Comparison of ENCODE assay signal across 20 mouse cellular contexts in the genomic region with DNA sequence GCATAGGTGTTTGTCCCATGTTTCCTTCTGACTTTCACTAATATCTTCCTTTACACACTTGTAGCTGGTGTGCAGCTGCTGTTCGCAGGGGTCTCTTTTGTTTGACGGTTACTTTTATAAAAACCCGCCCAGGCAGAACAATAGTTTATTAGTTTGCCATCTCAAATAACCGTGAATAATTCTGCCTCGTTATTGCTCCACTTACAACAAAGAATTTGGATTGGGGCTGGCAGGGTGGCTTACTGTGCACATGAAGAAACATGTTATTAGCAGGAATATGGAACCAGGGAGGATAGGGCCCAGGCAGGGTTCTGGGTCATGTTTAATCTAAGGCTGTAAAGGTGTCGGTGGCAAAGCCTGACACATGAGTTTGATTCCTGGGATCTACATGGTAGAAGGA.
"Had no signal": no experiment of that assay in that cellular context is flagged by ENCODE, and none has a peak within 500 bp of the region (broad histone marks: within the 10 kb centered on the region; RNA-seq: fewer than 3 reads in every experiment).

No protein-coding gene starts in this region.

- H3K9me3 ChIP-seq: limb, embryonic 10.5 days; limb, embryonic 13.5 days; liver, embryonic 12.5 days; liver, embryonic 15.5 days; lung, embryonic 15.5 days; stomach, embryonic 15.5 days had no signal

- H3K27ac ChIP-seq: limb, embryonic 10.5 days; limb, embryonic 13.5 days; liver, embryonic 12.5 days; liver, embryonic 15.5 days; lung, embryonic 15.5 days; stomach, embryonic 15.5 days had no signal

- H3K4me2 ChIP-seq: limb, embryonic 13.5 days; liver, embryonic 12.5 days; liver, embryonic 15.5 days; lung, embryonic 15.5 days; midbrain, embryonic 11.5 days; stomach, embryonic 15.5 days had no signal

- H3K4me1 ChIP-seq: liver, embryonic 15.5 days had no signal

- H3K4me3 ChIP-seq: limb, embryonic 10.5 days; limb, embryonic 13.5 days; liver, embryonic 12.5 days; liver, embryonic 15.5 days; lung, embryonic 15.5 days; megakaryocyte, embryonic 14.5 days; stomach, embryonic 15.5 days had no signal

- H3K27me3 ChIP-seq: limb, embryonic 13.5 days; stomach, embryonic 15.5 days had no signal

- H3K36me3 ChIP-seq: limb, embryonic 10.5 days; limb, embryonic 13.5 days; liver, embryonic 12.5 days; liver, embryonic 15.5 days; lung, embryonic 15.5 days; stomach, embryonic 15.5 days had no signal

- H3K9ac ChIP-seq: limb, embryonic 13.5 days; liver, embryonic 12.5 days; liver, embryonic 15.5 days; lung, embryonic 15.5 days; stomach, embryonic 15.5 days had no signal

- ATAC-seq: liver, embryonic 12.5 days; midbrain, embryonic 16.5 days had no signal

- DNase-seq: kidney, adult 18-20 months; kidney, adult 9 months; kidney, postnatal 14 days; kidney, postnatal 4 days; liver; lung, adult 18-20 months; lung, postnatal 10 days; lung, postnatal 36 days; right cerebral cortex, postnatal 25 days; spleen, adult 18-20 months; thymus, postnatal 25 days had no signal
